Mouse (Mus musculus) cerebellum, adult 8-10 months (tissue): Measurements from ENCODE around the gene Ksr2.
"Not testable (repeated sequence)": the region's sequence is repeated elsewhere in the genome, so short reads cannot be mapped to it uniquely, and the experiment has no call there.

Experiments
- DNase-seq: peaks from one replicate; pipeline ENCODE4 v3.0.0; 2022

Ksr2 gene

GRCm38 (mm10) chr5:117409369-117409768, 4.4 kb upstream of the Ksr2 start:
- no peak for DNase-seq

DNA sequence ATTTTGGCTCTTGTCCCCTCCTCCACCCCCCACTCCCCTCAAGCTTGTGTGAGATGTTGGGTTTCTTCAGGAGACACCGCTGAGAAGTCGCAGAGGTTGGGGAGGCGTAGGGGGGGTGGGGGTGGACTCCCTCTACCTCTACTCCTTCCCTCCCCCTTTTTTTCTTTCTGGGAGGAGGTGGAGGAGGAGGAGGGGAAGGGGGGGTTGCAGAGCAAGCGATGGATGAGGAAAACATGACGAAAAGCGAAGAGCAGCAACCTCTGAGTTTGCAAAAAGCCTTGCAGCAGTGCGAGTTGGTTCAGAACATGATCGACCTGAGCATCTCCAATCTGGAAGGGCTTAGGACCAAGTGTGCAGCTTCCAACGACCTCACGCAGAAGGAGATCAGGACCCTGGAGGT, 811 bp downstream of the Ksr2 start:
- peak; percentile 34 for DNase-seq

DNA sequence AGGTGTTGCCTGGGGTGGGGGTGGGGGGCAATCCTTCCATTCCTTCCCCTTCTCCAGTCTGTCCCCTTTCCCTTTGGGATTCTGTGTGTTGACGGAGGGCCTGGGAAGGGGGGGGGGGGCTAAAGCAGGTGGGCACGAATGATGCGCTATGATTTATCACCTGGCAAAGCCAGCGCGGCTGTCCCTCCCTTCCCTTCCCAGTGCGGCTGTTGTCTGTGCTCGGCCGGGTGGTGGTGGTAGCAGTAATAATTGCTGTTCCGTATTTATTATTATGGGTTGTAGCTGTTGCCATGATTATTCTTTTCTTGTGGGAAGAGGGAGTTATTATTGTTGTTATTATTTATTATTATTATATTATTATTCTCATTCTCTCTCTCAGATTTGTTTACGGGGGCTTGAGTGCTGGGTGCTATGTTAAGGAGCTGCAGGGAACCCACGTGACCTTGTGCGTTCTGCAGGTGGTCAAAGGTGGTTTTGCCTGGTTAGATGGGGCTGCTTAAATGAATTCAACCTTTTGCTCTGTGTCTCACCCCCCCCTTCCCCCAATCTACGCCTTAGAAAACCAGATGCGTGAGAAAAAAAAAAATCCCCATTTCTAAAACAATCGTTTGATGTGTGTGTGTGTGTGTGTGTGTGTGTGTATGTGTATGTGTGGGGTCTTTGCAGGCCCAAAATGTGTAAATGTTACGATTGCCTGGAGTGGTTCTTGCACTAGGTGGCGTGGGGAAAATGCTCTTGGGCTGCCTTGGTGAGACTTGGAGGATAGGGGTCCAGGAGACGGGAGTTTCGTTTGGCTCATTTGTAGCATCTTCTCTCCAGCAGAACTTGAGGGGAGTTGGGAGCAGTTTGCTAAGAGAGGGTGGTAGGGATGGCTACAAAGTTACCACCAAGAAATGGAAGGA, 1.5 kb downstream of the Ksr2 start:
- DNase-seq: peak; percentile 27

DNA sequence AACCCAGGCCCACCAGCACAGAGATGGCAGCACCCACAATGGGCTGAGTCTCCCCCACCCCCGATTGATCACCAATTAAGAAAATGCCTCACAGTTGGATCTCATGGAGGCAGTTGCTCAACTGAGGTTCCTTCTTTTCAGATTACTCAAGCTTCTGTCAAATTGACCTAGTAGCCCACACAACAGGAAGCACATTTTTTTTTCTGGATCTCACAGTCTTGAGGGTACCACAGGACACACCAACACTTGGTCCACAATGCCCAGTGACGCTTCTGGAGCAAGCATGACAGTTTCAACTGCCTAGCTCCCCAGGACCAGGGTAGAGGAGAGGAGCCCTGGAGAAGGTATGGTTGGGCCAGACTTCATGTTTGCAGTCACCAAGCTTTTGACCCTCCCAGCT, 3.6 kb downstream of the Ksr2 start:
- DNase-seq: no peak

GRCm38 (mm10) chr5:117433501-117433900, 19.7 kb downstream of the Ksr2 start:
- DNase-seq: not testable (repeated sequence)

DNA sequence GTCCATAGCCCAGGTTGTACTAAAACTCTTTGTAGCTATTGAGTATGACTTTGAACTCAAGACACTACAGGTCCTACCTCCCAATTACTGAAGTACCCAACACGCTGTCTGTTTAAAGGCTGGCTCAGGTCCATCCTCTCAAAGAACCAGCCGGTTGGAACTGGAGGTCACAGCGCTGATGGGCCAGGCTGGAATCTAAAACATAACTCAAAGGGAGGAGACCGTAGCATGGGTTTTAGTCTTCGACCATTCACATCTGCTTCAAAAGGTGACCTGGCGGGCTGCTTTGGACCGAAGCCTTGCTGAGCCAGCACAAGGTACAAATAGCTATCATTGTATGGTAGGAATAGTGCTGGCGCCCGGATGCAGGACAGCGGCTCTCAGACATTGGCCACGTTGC, 26.5 kb downstream of the Ksr2 start:
- DNase-seq: no peak

DNA sequence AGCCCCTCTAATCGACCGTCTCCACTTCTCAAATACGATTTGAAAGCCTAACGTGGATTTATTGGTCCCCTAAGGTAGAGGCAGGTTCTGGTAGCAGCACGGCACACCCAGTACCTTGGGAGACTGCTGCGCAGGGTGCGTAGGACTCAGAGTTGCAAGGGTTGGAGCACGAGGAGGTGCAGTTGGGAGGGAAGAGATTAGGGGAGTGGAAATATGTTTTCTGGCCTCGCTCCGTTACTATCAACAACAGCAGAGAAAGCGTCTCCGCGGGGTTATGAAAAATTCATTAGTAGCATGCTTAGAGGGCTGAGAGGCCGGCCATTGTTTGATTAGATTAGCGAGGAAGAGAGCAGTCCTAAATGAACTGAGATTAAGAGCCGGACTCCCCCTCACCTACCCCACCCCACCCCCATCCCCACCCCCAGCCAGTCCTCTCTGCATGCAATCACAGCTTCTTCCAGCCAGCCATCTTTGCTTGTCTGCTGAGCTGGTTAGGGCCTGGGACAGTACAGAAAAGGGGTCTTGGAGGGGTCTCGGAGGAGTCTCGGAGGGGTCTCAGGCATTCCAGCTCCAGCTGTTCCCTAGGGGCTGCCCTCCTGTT, 27.5 kb downstream of the Ksr2 start:
- no peak for DNase-seq

DNA sequence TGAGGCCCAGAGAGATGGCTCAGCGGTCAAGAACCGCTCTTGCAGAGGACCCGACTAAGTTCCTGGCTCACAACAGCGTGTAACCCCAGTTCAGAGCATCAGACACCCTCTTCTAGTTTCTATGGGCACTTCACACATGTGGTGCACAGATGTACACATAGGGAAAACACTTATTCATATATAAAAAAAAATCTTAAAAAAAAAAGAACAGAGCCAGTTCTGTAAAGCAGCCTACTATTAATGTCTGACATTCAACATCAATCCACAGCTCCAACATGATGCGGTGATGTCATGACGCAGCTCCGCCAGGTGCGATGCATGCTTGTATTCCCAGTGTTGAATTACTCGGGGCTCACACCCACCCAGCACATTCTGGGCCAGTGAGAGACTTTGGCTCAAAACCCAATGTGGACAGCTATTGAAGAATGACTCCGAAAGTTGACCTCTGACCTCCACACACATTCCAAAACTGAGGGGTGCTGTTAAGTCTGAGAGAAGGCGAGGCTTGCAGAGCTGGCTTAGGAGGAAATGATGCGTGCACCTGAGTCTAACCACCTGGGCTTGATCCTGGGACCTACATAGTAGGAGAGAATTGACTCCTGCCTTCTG, 28.5 kb downstream of the Ksr2 start:
- no peak for DNase-seq

GRCm38 (mm10) chr5:117443141-117443540, 29.3 kb downstream of the Ksr2 start:
- DNase-seq: no peak

DNA sequence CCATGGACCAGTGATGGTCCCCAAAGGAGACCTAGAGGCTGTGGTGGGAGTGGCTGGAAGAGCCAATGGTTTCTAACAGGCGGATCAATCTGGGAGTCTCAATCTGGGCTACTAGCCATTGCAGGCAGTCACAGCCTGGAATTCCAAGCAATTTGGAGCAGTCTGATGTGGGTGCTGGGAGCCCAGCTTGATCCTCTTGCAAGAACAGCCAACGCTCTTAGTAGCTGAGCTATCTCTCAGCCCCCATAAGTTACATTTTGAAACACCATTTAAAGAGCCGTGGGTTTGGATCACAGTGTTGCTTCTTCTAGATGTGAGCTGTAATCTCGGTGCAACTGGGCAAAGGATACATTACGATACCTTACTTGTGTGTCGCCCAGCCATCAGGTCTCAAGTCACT, 30.1 kb downstream of the Ksr2 start:
- DNase-seq: no peak

DNA sequence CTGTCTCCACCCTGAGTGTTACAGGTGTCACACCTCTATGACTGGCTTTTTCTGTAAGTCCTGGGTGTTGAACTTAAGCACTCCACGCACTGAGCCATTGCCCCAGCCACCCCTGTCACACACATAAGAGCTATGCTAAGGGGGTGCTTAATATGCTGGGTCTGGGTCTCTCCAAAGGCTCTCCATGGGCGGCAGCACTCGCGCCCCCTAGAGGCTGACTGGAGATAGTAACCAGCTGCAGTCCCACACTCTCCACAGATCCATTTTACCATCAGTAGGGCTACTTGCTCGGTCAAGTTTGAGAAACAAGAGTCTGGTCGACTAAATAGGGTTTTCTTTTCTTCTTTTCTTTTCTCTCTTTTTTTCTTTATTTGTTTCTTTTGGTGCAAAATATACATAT, 33.9 kb downstream of the Ksr2 start:
- no peak for DNase-seq

DNA sequence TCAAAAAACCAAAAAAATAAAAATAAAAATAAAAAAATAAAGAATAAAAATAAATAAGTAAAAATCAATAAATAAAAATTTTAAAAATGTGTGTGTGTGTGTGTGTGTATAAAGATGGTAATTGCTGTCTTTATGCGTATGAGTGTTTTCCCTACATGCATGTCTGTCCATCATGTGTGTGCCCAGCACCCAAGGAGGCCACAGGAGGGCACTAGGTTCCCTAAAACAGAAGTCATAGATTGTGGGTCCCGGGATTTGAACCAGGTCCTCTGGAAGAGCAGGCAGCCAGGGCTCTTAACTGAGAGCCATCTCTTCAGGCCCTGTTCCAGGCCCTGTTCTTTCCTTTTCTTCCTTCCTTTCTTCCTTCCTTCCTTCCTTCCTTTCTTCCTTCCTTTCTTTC, 38.2 kb downstream of the Ksr2 start:
- no peak for DNase-seq

GRCm38 (mm10) chr5:117455546-117455945, 41.7 kb downstream of the Ksr2 start:
- DNase-seq: no peak

DNA sequence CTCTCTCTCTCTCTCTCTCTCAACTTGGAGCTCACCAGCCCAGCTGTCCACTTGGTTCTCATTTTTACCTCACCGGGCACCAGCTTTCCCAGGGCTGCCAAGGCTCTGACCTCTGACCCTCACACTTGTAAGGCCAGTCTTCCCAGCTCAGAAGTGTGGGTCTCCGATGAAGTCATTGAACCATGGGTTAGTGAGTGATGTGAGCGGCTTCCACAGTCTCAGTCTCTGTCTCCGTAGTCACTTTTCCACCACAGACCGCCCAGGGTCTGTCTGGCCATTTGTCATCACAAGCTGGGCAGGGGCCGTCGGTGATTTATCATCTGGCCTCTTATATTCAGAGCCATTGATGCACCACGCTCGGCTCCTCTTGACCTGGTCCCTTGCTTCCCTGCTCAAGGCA, 43.3 kb downstream of the Ksr2 start:
- DNase-seq: no peak

DNA sequence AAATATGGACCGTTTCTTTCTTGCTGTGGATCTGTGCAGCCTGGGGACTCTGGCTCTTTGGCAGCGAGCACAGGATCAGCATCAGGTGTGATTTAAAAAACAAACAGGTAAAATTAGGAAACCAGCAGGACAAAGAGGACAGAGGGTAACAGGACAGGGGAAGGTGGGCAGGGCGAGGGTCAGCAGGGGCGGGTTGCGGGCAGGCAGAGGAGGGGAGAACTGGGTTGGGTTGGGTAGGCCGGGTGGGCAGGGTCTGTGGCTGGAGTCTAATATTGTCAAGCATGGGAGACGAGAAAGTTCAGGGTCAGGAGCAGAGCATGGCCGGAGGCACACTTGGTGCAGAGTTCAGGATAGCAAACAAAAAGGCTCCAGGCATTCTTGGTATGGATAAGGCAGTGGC, 43.8 kb downstream of the Ksr2 start:
- no peak for DNase-seq

GRCm38 (mm10) chr5:117458899-117459298, 45.1 kb downstream of the Ksr2 start:
- DNase-seq: no peak

DNA sequence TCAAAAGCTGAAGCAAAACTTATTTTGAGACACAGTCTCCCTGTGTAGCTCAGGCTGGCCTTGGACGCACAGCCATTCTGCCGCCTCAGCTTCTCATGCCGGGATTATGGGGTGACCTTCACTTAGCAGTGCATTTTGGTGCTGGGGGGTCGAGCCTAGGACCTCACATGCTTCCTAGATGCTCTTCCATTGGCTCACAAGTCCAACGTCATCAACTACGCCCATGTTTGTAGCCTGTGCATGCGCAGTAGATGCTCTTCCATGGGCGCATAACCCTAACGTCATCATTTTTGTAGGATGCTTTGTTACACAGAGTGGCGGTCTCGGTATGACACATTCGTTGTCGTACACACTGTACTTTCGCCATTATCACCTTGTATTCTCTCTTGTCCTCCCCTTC, 46.5 kb downstream of the Ksr2 start:
- DNase-seq: no peak

GRCm38 (mm10) chr5:117467052-117467451, 53.3 kb downstream of the Ksr2 start:
- DNase-seq: no peak

DNA sequence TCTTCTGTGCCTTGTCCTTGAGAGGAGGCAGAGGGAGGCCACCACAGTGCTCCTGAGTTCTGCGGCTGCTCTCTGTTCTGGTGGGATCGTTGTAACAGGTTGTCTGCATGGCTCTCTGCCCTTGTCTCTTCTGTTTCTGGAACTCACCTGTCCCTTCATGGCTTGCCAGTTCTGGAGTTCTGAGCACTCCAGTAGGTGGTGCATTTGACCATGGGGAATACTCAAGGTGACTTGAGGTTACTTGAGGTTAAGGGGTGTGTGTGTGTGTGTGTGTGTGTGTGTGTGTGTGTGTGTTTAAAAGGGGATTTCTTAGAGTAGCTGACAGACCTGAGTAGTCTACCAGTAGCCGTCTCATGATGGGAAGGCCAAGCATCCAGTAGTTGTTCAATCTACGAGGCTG, 55.2 kb downstream of the Ksr2 start:
- no peak for DNase-seq

DNA sequence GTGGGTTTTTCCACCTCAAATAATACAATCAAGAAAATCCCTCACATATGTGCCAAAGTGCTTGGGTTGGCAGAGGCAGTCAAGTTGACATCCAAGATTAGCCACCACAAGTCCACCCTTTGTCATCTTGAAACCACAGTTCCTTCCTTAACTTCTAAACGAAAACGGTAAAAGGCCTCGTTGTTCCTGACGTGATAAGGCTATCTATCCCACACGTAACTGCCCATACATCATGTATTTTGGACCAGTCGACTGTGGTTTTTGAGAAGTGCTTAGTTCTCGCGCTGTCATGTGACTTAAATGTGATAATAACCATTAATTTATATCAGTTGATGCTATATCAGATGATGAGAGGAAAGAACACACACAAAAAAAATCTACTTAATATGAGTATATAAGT, 55.8 kb downstream of the Ksr2 start:
- DNase-seq: no peak

GRCm38 (mm10) chr5:117481162-117481561, 67.4 kb downstream of the Ksr2 start:
- no peak for DNase-seq

DNA sequence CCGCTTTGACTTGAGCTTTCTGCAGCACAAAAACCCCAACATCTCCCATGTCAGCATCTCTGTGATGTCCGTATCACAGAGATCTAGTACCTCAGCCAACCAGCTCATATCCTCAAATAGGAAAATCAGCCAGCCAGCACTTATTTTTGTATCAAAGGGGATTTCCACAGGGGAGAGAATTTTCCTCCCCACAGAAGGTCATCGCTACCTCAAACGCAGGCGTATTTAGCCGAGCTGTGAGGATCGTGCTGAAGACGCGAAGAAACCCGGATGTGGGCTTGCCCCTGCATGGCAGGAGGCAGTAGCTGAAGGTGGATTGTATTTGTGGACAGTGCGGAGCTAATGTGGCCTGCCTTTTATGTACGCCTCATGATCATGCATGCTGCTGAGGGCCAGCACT, 67.8 kb downstream of the Ksr2 start:
- DNase-seq: no peak

GRCm38 (mm10) chr5:117482013-117482412, 68.2 kb downstream of the Ksr2 start:
- DNase-seq: no peak

DNA sequence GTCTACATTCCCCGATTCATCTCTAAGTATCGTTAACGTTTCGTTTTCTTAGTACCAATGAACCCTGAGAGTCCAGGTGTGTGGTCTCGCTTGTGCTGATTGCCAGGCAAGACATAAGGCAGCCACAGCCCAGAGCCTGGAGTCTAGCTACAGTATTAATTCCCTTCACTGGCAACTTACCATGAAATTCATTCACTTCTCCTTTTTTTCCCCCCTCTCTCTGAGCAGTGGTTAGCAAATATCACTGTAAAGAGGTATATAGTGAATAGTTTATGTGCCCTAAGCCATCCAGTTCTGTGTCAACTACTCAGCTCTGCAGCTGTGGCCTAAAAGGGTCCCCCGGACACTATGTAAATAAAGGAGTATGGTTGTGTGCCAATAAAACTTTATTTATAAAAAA, 71.6 kb downstream of the Ksr2 start:
- no peak for DNase-seq
